Mouse (Mus musculus) kidney, adult 18-20 months (tissue): ENCODE results near the gene Pycr2.
A peak's percentile ranks its signal among the peaks of the same experiment; 100 is the strongest.
"Not testable (repeated sequence)": the region's sequence is repeated elsewhere in the genome, so short reads cannot be mapped to it uniquely, and the experiment has no call there.

ENCODE experiments used
- DNase-seq: peaks from one replicate; pipeline ENCODE4 v3.0.0; 2021

Gene Pycr2

GRCm38 (mm10) chr1:180904039-180904814 is at the start of gene Pycr2:
TSS of gene Pycr2 (plus strand) at chr1:180904293.
- peak; percentile 93 for DNase-seq

GRCm38 (mm10) chr1:180858763-180859162 is 45.3 kb upstream of the Pycr2 start:
- no peak for DNase-seq

GRCm38 (mm10) chr1:180860030-180860429 is 44.1 kb upstream of the Pycr2 start:
- no peak for DNase-seq

GRCm38 (mm10) chr1:180863606-180864005 is 40.5 kb upstream of the Pycr2 start:
- DNase-seq = peak; percentile 6

- DNase-seq = no peak
Measured at GRCm38 (mm10) chr1:180866001-180866400, 38.1 kb upstream of the Pycr2 start.

GRCm38 (mm10) chr1:180870122-180870650 is 33.9 kb upstream of the Pycr2 start:
- DNase-seq = no peak

- peak; percentile 40 for DNase-seq
Measured at GRCm38 (mm10) chr1:180873861-180874484, 30.1 kb upstream of the Pycr2 start.

GRCm38 (mm10) chr1:180874615-180875014 is 29.5 kb upstream of the Pycr2 start:
- DNase-seq = no peak

- DNase-seq = no peak
Measured at GRCm38 (mm10) chr1:180875126-180875525, 29.0 kb upstream of the Pycr2 start.

GRCm38 (mm10) chr1:180877466-180877865 is 26.6 kb upstream of the Pycr2 start:
- DNase-seq = no peak

- no peak for DNase-seq
Measured at GRCm38 (mm10) chr1:180881768-180882167, 22.3 kb upstream of the Pycr2 start.

GRCm38 (mm10) chr1:180883731-180884130 is 20.4 kb upstream of the Pycr2 start:
- DNase-seq = no peak

- DNase-seq = no peak
Measured at GRCm38 (mm10) chr1:180884484-180884883, 19.6 kb upstream of the Pycr2 start.

- DNase-seq = peak; percentile 70
Measured at GRCm38 (mm10) chr1:180888556-180889042, 15.5 kb upstream of the Pycr2 start.

GRCm38 (mm10) chr1:180889172-180889571 is 14.9 kb upstream of the Pycr2 start:
- DNase-seq = no peak

GRCm38 (mm10) chr1:180889841-180890240 is 14.3 kb upstream of the Pycr2 start:
- DNase-seq = no peak

GRCm38 (mm10) chr1:180892808-180893207 is 11.3 kb upstream of the Pycr2 start, which contains the start of gene Lefty2:
TSS of gene Lefty2 (plus strand) at chr1:180893108.
- DNase-seq = no peak

- DNase-seq = not testable (repeated sequence)
Measured at GRCm38 (mm10) chr1:180894088-180894987, 9.8 kb upstream of the Pycr2 start.

GRCm38 (mm10) chr1:180901107-180901506 is 3.0 kb upstream of the Pycr2 start:
- no peak for DNase-seq

GRCm38 (mm10) chr1:180902915-180903314 is 1.2 kb upstream of the Pycr2 start:
- DNase-seq = no peak

GRCm38 (mm10) chr1:180903666-180904038 is 441 bp upstream of the Pycr2 start:
- no peak for DNase-seq

- no peak for DNase-seq
Measured at GRCm38 (mm10) chr1:180904815-180905080, 655 bp downstream of the Pycr2 start.

- no peak for DNase-seq
Measured at GRCm38 (mm10) chr1:180905307-180905706, 1.2 kb downstream of the Pycr2 start.
